8 mouse cellular contexts compared by ENCODE assay signal in the genomic region with DNA sequence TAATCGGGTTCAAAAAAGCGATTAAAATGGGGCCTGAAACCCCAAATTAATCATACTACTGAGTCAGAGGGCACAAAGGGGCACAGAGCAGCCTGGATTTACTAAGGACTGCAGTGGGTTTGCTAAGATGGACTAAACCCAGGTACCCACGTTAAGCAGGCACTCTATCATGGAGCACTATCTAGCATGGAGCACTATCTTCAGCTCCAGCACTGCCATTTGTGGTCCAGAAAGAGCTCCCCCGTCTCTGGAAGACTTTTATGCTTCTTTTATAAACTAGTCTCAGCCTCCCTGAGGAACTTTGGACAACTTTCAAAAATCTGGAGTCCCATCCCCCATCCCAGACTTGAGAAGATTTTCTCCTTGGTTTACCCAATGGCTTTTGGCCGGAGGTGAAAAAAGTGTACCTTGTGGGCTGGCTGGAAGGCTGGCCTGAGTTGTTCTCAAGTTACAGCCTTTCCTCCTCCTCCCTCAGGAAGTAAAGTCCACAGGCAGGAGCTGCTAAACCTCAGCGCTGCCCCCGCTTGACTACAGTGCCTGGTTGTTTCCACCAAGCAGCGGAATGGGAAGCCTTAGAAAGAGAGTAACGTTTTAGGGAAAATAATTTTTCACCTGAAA. TPM values are rescaled to one million over a fixed set of nuclear protein-coding genes. Genes with fewer than 3 reads are reported as not detected.
A peak's percentile ranks its signal among the peaks of the same experiment; 100 is the strongest.
DNase-seq lines count a peak whose midpoint lies in the region; ATAC-seq and TF ChIP-seq lines count a peak whose summit lies in the region.

A gene (plus strand): TSS at position 467 of the 618 bp plus-strand sequence.

- H3K36me3 ChIP-seq in forebrain, embryonic 10.5 days (replicated peaks) = peaks cover 8% of the 10 kb centered on the region; the same call in 1 of the 2 replicates
- peaks cover 13% of the 10 kb centered on the region; the same call in 1 of the 2 replicates for H3K36me3 ChIP-seq in forebrain, embryonic 13.5 days (ENCODE audit: poor library complexity, severe bottlenecking)
- no peaks in the 10 kb centered on the region for H3K36me3 ChIP-seq in ES-E14 (ENCODE audit: control insufficient read depth, insufficient read depth, low read length, poor library complexity, severe bottlenecking)
- peaks cover 7% of the 10 kb centered on the region; the same call in 1 of the 2 replicates for H3K36me3 ChIP-seq in heart, embryonic 12.5 days

- peaks cover 10% of the 10 kb centered on the region for H3K4me1 ChIP-seq in forebrain, embryonic 10.5 days
- no peaks in the 10 kb centered on the region for H3K4me1 ChIP-seq in forebrain, embryonic 13.5 days
- peaks cover 0 to 2% of the 10 kb centered on the region in 2 experiments; a peak in 1 of 4 replicates for H3K4me1 ChIP-seq in ES-E14 (ENCODE audit: control insufficient read depth in 2 of 2, insufficient read depth in 2 of 2, low read length in 2 of 2, poor library complexity in 1 of 2)
- H3K4me1 ChIP-seq in heart, embryonic 12.5 days (replicated peaks) = peaks cover 5% of the 10 kb centered on the region

- H3K27me3 ChIP-seq in forebrain, embryonic 10.5 days (ENCODE audit: poor library complexity, severe bottlenecking) = no peaks in the 10 kb centered on the region
- no peaks in the 10 kb centered on the region for H3K27me3 ChIP-seq in forebrain, embryonic 13.5 days
- no peaks in the 10 kb centered on the region for H3K27me3 ChIP-seq in heart, embryonic 12.5 days (replicated peaks)

- whole genome bisulfite sequencing in forebrain, embryonic 10.5 days = 30% methylated on average over 9 of the region's 9 CpGs
- WGBS in forebrain, embryonic 13.5 days = 30% methylated on average over 9 of the region's 9 CpGs
- WGBS in heart, embryonic 12.5 days = 22% methylated on average over 9 of the region's 9 CpGs

- ATAC-seq in forebrain, embryonic 13.5 days = no peak
- ATAC-seq in heart, embryonic 12.5 days (ENCODE audit: insufficient number of reproducible peaks, low FRiP score) = peak; percentile 66
- ATAC-seq in megakaryocyte, adult 5-6 weeks (ENCODE audit: poor library complexity, severe bottlenecking) = no peak

- no peak within 1 kb of the TSS for H3K4me3 ChIP-seq in forebrain, embryonic 10.5 days
- no peak within 1 kb of the TSS for H3K4me3 ChIP-seq in forebrain, embryonic 13.5 days
- H3K4me3 ChIP-seq in ES-E14 (ENCODE audit: insufficient read depth in 1 of 2, low read depth in 1 of 2, low read length in 2 of 2, poor library complexity in 1 of 2, severe bottlenecking in 1 of 2) = no peak within 1 kb of the TSS
- no peak within 1 kb of the TSS for H3K4me3 ChIP-seq in heart, embryonic 12.5 days

- in situ Hi-C loops in ES-E14 (cut with MboI; ENCODE audit: low sequenced_read_pairs in 2 of 2, unreplicated experiment in 2 of 2) = no loop called here

- 0 out of 2 replicates have a peak within 1 kb of the TSS, but pooled peaks have one; percentile 44 for H3K27ac ChIP-seq in forebrain, embryonic 10.5 days
- no peak within 1 kb of the TSS for H3K27ac ChIP-seq in forebrain, embryonic 13.5 days
- no peak within 1 kb of the TSS for H3K27ac ChIP-seq in ES-E14 (ENCODE audit: insufficient read depth, low read depth, low read length, poor library complexity, severe bottlenecking)
- H3K27ac ChIP-seq in heart, embryonic 12.5 days (ENCODE audit: poor library complexity, severe bottlenecking) = 0 out of 2 replicates have a peak within 1 kb of the TSS, but pooled peaks have one; percentile 51

- DNase-seq in forebrain, embryonic 10.5 days (ENCODE audit: extremely low spot score, low spot score) = no peak
- peak; percentile 37 for DNase-seq in ES-E14 (ENCODE audit: low read depth, low spot score)
- DNase-seq in kidney, postnatal 14 days = peak; percentile 89
- peak; percentile 23 for DNase-seq in ovary, postnatal 36 days (ENCODE audit: low spot score)
- DNase-seq in T-cell, adult 2 months (ENCODE audit: low spot score) = no peak

- H3K4me2 ChIP-seq in forebrain, embryonic 13.5 days = no peak within 1 kb of the TSS
- H3K4me2 ChIP-seq in heart, embryonic 12.5 days = peak within 1 kb of the TSS; percentile 33

- no peaks in the 10 kb centered on the region for H3K9me3 ChIP-seq in forebrain, embryonic 10.5 days
- H3K9me3 ChIP-seq in forebrain, embryonic 13.5 days (replicated peaks) = no peaks in the 10 kb centered on the region
- no peaks in the 10 kb centered on the region for H3K9me3 ChIP-seq in ES-E14 (ENCODE audit: control insufficient read depth, insufficient read depth, low read depth, low read length)
- H3K9me3 ChIP-seq in heart, embryonic 12.5 days (replicated peaks) = no peaks in the 10 kb centered on the region

- no peak within 1 kb of the TSS for H3K9ac ChIP-seq in forebrain, embryonic 13.5 days
- no peak within 1 kb of the TSS; the same call in 1 of the 2 replicates for H3K9ac ChIP-seq in ES-E14 (ENCODE audit: insufficient read depth, low read depth, low read length, poor library complexity, severe bottlenecking)
- H3K9ac ChIP-seq in heart, embryonic 12.5 days = no peak within 1 kb of the TSS

TF ChIP-seq in ES-E14, 5 proteins besides CTCF, POLR2A, EP300 and RAD21:
- TF ChIP-seq ZC3H11A (IDR thresholded peaks at IDR 0.05; ENCODE audit: borderline replicate concordance, low read depth, low read length) (no peak), HCFC1 (IDR thresholded peaks at IDR 0.05; ENCODE audit: borderline replicate concordance, insufficient read depth, low read length) (no peak), ZNF384 (IDR thresholded peaks at IDR 0.05; ENCODE audit: low read depth, low read length) (peak; percentile 86), MAFK (IDR thresholded peaks at IDR 0.05; ENCODE audit: insufficient read depth, low read depth, low read length) (no peak), CHD2 (IDR thresholded peaks at IDR 0.05; ENCODE audit: low read depth, low read length) (no peak)

RNA-seq across cellular contexts. Expression of the gene that starts here (rescaled TPM):
- 1.9 and 2.2 TPM in 2 replicates for polyA plus RNA-seq in forebrain, embryonic 10.5 days (2016; fragmentation: Nextera tagmentation; extraction: Ambion mirVana)
- polyA plus RNA-seq in forebrain, embryonic 13.5 days (2015; fragmentation: Nextera tagmentation; extraction: Ambion mirVana) = 2.4 and 3.1 TPM in 2 replicates
- 0.42 and 0.85 TPM in 2 replicates for total RNA-seq in ES-E14 (2012; rRNA removed)
- polyA plus RNA-seq in heart, embryonic 12.5 days (2016; fragmentation: Nextera tagmentation; extraction: Ambion mirVana) = 2.6 TPM in 2 replicates
- 0.07 and 0.36 TPM in 2 replicates for total RNA-seq in megakaryocyte, adult 5-6 weeks (2015)
- total RNA-seq in megakaryocyte, adult 5-6 weeks (2017) = 0.18 TPM in 1 of 2 replicates, not detected in the other

Comparison
In these comparisons a context has a peak if more than half of its experiments do, and no peak if none do; other contexts are left out.
1. H3K27ac ChIP-seq: peak in forebrain, embryonic 10.5 days (single experiment) and heart, embryonic 12.5 days (single experiment); none in forebrain, embryonic 13.5 days (single experiment) and ES-E14 (single experiment).
2. Peak in DNase-seq in ES-E14; RNA of the gene not detected or under 1 TPM.
3. DNase-seq: peak in kidney, postnatal 14 days (single experiment) and ovary, postnatal 36 days (single experiment); none in forebrain, embryonic 10.5 days (single experiment) and T-cell, adult 2 months (single experiment).